Mouse (Mus musculus) kidney, postnatal 0 days (tissue): ENCODE measurements around the gene Kcnj1. TPM values are rescaled to one million over a fixed set of nuclear protein-coding genes. Genes with fewer than 3 reads are reported as not detected.

Experiments used
- ATAC-seq: fragments of 200-750 bp; cut with Nextera tagmentation; replicated peaks from 2 replicates; pipeline ENCODE4 v1.8.0; 2017; ENCODE audit warnings: low read depth, moderate number of reproducible peaks, moderate TSS enrichment, moderate library complexity; ENCODE audit not compliant: low FRiP score
- DNase-seq: peaks from one replicate; pipeline ENCODE4 v3.0.0-alpha.2; 2016; ENCODE audit warnings: low spot score
- H3K27ac ChIP-seq: fragments of 300-500 bp; sonication (generic); 2 replicates; pipeline ENCODE4 v1.5.1; 2014; ENCODE audit warnings: mild to moderate bottlenecking
- H3K27me3 ChIP-seq: fragments of 300-500 bp; sonication (generic); 2 replicates; pipeline ENCODE4 v1.6.1; 2014; ENCODE audit warnings: low read length, mixed read lengths; ENCODE audit not compliant: insufficient read depth
- H3K36me3 ChIP-seq: fragments of 300-500 bp; sonication (generic); 2 replicates; pipeline ENCODE4 v1.6.1; 2014; ENCODE audit warnings: low read length, mixed read lengths; ENCODE audit not compliant: insufficient read depth
- H3K4me1 ChIP-seq: fragments of 300-500 bp; sonication (generic); replicated peaks from 2 replicates; pipeline ENCODE4 v1.6.1; 2014; ENCODE audit warnings: antibody characterized with exemption, low read length, mixed read lengths; ENCODE audit not compliant: insufficient read depth
- H3K4me2 ChIP-seq: fragments of 300-500 bp; sonication (generic); 2 replicates; pipeline ENCODE4 v1.6.1; 2014; ENCODE audit warnings: mild to moderate bottlenecking, low read length, moderate library complexity, mixed read lengths
- H3K4me3 ChIP-seq: fragments of 300-500 bp; sonication (generic); replicated peaks from 2 replicates; pipeline ENCODE4 v1.5.1; 2014; ENCODE audit warnings: low read depth, low read length
- H3K9ac ChIP-seq: fragments of 300-500 bp; sonication (generic); 2 replicates; pipeline ENCODE4 v1.6.1; 2014; ENCODE audit warnings: low read depth, low read length
- H3K9me3 ChIP-seq: fragments of 300-500 bp; sonication (generic); replicated peaks from 2 replicates; pipeline ENCODE4 v1.6.1; 2016; ENCODE audit warnings: low read length, inconsistent platforms, mixed read lengths
- CTCF ChIP-seq: IDR thresholded peaks from 2 replicates; pipeline ENCODE4 v1.5.1; 2016; ENCODE audit warnings: antibody characterized with exemption, low read depth, mild to moderate bottlenecking, moderate library complexity
- WGBS: fragments of 180-500 bp; shearing (Covaris S2); extraction: QIAGEN DNeasy Blood & Tissue Kit; methylation state at CpG from one replicate; pipeline ENCODE4 v1.1.7; 2014; 5-methylcytosine and 5-hydroxymethylcytosine counted together
- polyA plus RNA-seq: library from polyadenylated mRNA; unstranded; fragments of >200 nt; fragmentation: Nextera tagmentation; extraction: Ambion mirVana; gene quantifications from 2 replicates; pipeline ENCODE4 v1.2.1, GENCODE M21; 2015

Gene Kcnj1
- polyA plus RNA-seq, 1 experiment from 2014 or later = 35.9 TPM

DNA sequence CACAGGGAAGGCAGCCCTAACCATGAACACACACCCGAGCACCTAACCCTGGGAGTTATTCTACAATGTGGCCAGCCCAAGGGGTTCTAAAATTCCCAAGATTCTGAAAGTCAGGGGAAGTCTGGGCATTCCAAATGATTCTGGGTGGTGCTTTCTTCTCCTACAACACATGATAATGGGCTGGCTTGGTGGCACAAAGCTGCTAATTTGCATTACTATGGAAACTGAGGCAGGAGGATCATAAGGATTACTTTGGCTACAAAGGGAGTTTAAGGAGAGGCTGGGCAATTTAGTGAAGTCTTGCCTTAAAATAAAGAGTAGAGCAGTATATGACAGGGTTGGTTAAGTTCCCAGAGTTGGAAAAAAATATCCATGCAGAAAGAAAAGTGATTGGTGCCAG is 42.7 kb downstream of the Kcnj1 start:
- H3K4me2 ChIP-seq = no peak overlapping the region
- no peaks in the 10 kb centered on the region for H3K4me1 ChIP-seq
- H3K27ac ChIP-seq = no peak overlapping the region
- 69% methylated on average over 1 of the region's 1 CpGs for WGBS
- no peaks in the 10 kb centered on the region for H3K27me3 ChIP-seq
- TF ChIP-seq CTCF = no peak
- H3K36me3 ChIP-seq = no peaks in the 10 kb centered on the region
- H3K4me3 ChIP-seq = no peak overlapping the region
- no peak overlapping the region for H3K9ac ChIP-seq
- H3K9me3 ChIP-seq = no peaks in the 10 kb centered on the region
- DNase-seq (no peak), ATAC-seq (no peak)

GRCm38 (mm10) chr9:32415952-32416351 is 43.7 kb downstream of the Kcnj1 start:
- Histone ChIP-seq H3K4me3 (no peak overlapping the region), H3K9ac (no peak overlapping the region), H3K27ac (no peak overlapping the region), H3K4me2 (no peak overlapping the region), H3K9me3 (no peaks in the 10 kb centered on the region), H3K27me3 (no peaks in the 10 kb centered on the region), H3K4me1 (no peaks in the 10 kb centered on the region), H3K36me3 (no peaks in the 10 kb centered on the region)
- ATAC-seq (no peak), DNase-seq (no peak)
- 98% methylated on average over 3 of the region's 3 CpGs for WGBS
- no peak for TF ChIP-seq CTCF

- H3K4me2 ChIP-seq = no peak overlapping the region
- 36% methylated on average over 8 of the region's 8 CpGs for WGBS
Observed at GRCm38 (mm10) chr9:32417466-32418116, 45.3 kb downstream of the Kcnj1 start.

GRCm38 (mm10) chr9:32420711-32421110 is 48.4 kb downstream of the Kcnj1 start:
- ATAC-seq (no peak), DNase-seq (no peak)
- Histone ChIP-seq H3K27ac (no peak overlapping the region), H3K4me1 (no peaks in the 10 kb centered on the region), H3K4me2 (no peak overlapping the region), H3K36me3 (peaks cover 7% of the 10 kb centered on the region), H3K9ac (no peak overlapping the region), H3K4me3 (no peak overlapping the region), H3K27me3 (no peaks in the 10 kb centered on the region), H3K9me3 (no peaks in the 10 kb centered on the region)
- peak; percentile 25; the same call in 1 of the 2 replicates for TF ChIP-seq CTCF

More at GRCm38 (mm10) chr9:32417466-32418116, 45.3 kb downstream of the Kcnj1 start:
- Histone ChIP-seq H3K36me3 (no peaks in the 10 kb centered on the region; the same call in 1 of the 2 replicates), H3K4me3 (no peak overlapping the region), H3K9ac (no peak overlapping the region), H3K4me1 (no peaks in the 10 kb centered on the region), H3K27ac (no peak overlapping the region), H3K27me3 (no peaks in the 10 kb centered on the region), H3K9me3 (no peaks in the 10 kb centered on the region)
- DNase-seq (no peak), ATAC-seq (no peak)
- TF ChIP-seq CTCF = no peak

- WGBS = 62% methylated on average over 7 of the region's 7 CpGs
- DNase-seq = no peak
- H3K4me2 ChIP-seq = no peak overlapping the region
- H3K9me3 ChIP-seq = no peaks in the 10 kb centered on the region
- no peak overlapping the region for H3K9ac ChIP-seq
- H3K4me3 ChIP-seq = no peak overlapping the region
- ATAC-seq = no peak
- H3K4me1 ChIP-seq = no peaks in the 10 kb centered on the region
- peaks cover 12% of the 10 kb centered on the region for H3K36me3 ChIP-seq
- no peak for TF ChIP-seq CTCF
- no peaks in the 10 kb centered on the region for H3K27me3 ChIP-seq
- H3K27ac ChIP-seq = no peak overlapping the region
Observed at GRCm38 (mm10) chr9:32425321-32425720, 53.0 kb downstream of the Kcnj1 start.

DNA sequence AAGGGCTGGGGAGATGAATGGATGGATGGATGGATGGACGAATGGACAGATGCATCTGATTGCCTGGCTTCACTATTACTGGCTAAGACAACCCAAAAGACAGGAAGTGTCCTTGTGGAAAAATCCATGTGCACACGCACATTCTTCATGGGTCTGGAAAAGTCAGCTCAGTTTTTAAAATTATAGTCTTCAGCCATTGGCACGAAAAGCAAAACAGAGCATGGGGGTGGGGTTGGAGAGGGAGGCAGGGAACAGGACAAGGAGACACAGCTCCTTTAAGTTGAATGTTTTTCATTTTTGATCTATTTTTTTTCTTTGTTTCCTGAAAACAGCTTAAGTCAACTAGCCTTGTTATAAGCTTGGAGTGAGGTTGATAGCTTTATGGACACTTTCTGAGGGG is 58.8 kb downstream of the Kcnj1 start:
- TF ChIP-seq CTCF = no peak
- Histone ChIP-seq H3K4me3 (no peak overlapping the region), H3K27ac (0 out of 2 replicates have a peak overlapping the region, but pooled peaks have one; percentile 16), H3K4me2 (no peak overlapping the region), H3K4me1 (no peaks in the 10 kb centered on the region), H3K27me3 (no peaks in the 10 kb centered on the region), H3K9me3 (no peaks in the 10 kb centered on the region), H3K36me3 (0 out of 2 replicates have a peak, but pooled peaks cover 10% of the 10 kb centered on the region), H3K9ac (no peak overlapping the region)
- 71% methylated on average over 3 of the region's 3 CpGs for WGBS
- peak; percentile 66 for DNase-seq
- ATAC-seq = no peak; the same call in 1 of the 2 replicates
